Mouse (Mus musculus): ENCODE results near the gene Inca1.

The Inca1 gene

DNA sequence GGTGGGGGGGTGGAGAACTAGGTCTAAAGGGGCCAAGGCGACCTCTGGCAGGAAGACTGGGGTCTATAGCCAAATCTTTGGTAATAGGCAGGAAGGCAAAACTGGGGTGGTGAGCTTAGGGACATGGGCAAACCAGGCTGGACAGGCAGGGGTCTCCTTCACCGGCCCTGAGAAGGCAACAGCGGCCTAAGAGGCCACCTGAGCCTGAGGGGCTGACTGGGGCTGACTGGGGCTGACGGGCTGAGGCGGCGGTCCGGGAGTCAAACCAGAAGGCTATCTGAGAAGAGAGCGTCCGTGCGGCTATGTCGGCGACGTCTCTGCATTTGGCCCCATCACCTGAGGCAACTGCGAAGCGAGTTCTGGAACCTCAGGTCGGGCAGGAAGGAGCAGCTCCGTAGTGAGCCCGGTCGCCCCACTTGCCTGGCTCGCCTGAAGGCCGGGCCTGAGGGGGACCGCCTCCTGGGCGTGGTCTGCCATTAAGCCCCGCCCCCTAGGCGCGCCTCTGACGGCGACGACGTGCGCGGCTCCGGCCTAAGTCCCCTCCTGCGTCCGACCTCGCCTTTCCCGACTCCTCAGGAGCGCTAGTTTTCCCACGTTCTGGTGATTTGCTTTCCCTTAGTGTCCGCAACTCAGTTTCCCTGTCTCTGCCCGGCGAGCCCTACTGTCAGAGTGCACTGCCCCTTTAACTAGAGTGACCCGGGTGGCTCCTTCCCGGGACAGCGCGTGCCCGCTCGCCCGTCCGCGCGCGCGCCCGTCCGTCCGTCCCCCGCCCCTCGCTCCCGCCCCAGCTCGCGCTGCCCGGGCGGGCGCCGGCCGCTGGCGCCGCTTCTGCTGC is at the start of gene Inca1, which contains the start of gene Kif1c:
TSS of gene Inca1 (minus strand) at position 434 of the 835 bp plus-strand sequence.
TSS of gene Kif1c (plus strand) at position 827 of the 835 bp plus-strand sequence.
- DNase-seq: peak; percentile 95

DNA sequence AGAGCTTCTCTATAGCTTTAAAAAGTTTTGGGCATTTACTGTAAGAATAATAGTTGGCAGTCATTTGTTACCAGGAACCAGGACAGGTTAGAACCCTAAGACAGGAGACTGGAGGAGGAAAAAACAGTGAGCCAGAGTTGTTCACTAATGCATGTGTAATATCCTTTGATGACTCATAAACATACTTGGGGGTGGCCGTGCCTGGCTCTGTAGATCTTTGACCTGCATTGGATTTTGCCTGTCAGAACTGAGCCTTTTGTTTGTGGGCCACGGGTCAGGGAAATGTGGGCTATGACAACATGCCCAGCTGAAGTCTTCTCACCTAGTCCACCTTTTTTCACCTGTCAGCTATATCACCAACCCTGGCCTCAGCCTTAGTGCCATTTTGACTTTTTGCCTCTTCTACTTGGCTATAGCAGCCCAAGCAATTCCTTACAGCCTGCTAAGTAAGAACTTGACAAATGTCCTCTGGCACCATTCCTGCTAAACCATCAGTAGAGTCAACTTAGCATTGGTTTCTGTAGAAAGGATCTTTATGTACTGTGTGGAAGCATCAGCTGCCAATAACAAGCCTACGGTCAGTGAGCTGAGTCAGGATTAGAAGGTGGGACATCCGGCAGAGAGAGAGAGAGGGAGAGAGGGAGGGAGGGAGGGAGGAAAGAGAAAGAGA is 48.1 kb upstream of the Inca1 start:
- no peak for DNase-seq

DNA sequence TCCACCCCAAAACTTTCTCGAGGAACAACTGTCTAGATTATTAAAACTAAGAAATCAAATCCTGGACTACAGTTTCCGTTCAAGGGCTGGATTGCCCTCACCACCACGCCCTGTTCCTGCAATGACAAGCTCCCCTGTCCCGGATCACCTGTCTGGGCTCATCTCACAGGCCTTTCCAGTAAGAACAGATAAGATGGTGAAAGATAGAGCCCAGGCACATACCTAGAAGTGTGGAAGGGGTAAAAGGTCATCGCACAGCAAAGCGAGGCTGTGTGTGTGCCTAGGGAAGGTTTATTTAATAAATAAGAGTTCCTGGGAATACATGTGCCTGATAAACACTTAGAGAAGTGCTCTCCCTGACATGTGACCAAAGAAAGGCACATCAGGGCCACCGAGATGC is 45.7 kb upstream of the Inca1 start:
- no peak for DNase-seq

DNA sequence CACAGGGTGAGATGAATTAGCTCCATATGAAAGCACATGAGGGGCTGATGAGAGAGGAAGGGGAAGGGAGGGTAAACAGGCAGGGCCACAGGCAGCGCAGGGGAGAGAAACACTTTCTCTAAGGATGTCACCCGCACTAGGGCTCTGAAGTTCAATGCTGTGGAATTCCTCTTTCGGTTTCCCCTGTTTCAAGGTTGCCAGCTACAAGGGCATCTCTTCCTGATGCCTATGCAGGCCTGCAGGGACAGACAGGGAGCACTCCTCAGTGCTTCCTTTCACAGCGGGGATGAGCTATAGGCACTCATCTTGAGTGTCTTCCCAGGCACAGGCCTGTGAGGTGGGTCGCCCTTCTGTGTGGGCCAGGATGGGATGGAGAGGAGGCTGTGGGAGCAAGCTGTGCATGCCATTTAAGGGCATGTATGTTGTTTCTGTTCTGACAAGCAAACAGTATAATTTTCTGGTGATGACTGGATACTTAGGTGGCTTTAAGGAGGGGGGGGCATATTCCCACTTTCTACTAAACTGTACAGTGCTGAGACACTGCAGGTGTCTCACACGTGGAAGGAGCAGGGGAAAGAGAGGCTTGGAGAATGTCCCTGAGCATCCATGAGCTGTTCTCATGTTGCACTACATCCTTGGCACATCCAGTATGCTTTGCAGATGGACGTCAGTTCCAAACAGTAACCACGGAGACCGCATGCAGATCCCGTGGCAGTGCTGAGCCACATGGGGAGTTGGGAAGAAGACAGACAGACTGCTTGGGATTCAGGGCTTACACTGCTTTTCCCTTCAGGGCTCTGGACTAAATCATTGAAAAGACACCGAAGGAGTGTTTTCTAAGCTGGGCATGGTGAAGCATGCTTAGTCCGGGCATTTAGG is 42.9 kb upstream of the Inca1 start:
- no peak for DNase-seq

DNA sequence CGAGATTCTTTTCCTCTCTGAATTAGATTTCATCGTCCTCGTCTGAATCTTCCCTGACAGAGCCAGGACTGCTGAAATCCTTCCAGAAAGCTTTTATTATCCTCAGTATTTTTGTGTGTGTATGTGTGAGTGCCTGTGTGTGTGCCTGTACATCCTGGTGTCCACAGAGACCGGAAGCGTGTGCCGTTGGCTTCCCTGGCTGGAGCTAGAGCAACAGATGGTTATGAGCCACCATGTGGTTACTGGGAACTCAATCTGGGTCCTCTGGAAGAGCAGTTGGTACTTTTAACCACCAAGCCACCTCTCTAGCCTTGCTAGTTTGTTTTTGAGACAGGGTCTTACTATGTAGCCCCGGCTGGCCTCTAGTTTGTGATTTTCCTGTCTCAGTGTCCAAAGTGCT is 42.2 kb upstream of the Inca1 start:
- DNase-seq: no peak

DNA sequence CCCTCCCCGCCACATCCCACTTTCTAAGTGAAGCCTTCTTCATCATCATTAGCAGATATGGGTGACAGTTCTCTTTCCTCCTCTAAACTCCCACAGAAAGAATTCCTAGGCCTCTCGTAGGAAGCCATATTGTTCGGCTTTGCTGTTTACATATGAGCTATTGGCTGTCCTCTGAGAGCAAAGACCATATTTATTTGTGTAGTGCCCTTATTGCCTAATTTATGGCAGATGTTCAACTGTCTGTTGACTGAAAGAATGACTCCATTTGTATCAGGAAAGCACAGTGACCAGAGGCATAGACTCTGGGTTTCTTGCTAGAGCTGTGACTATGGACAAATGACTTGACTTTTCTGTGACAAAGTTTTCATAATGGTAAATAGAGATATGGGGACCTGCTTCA is 41.6 kb upstream of the Inca1 start:
- no peak for DNase-seq

- no peak for DNase-seq
These were observed 37.8 kb upstream of the Inca1 start for GRCm38 (mm10) chr11:70737749-70738148.

DNA sequence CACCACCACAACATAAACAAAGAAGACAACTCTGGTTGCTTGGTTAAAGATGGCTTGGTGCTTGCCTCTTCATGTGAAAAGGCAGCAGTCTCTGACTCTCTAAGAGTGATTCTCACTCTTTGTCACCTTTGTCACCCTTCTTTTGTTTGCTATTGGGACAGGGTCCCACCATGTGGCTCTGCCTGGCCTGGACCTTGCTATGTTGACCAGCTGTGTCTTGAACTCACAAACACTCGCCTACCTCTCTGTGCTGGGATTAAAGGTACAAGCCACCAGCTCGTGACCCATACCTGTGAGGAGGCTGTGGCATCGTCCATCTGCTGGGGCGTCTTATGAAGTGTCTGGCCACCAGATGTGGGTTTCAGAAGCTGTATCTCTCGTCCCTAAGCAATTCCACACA is 33.3 kb upstream of the Inca1 start:
- DNase-seq: no peak

GRCm38 (mm10) chr11:70731178-70731577 is 31.2 kb upstream of the Inca1 start:
- peak; percentile 35 for DNase-seq

GRCm38 (mm10) chr11:70730427-70731038 is 30.6 kb upstream of the Inca1 start:
- no peak for DNase-seq

- DNase-seq: no peak
These were observed 27.4 kb upstream of the Inca1 start for GRCm38 (mm10) chr11:70727385-70727784.

DNA sequence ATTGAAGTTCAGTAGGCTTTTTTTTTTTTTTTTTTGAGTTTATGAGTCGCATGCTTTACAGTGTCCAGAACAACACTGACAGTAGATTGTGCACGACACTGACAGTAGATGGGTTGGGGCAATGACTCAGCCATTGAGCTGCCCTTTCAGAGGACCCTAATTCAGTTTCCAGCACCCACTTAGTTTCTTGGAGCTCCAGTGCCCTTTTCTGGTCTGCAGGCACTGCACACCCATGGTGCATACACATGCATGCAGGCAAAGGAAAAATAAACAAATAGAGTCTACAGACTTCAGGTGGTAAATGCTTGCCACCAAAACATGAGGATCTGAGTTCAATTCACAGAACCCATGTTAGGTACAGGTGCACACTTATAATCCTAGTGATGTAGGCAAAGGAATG is 26.6 kb upstream of the Inca1 start:
- no peak for DNase-seq

GRCm38 (mm10) chr11:70724706-70725105 is 24.8 kb upstream of the Inca1 start:
- DNase-seq: no peak

GRCm38 (mm10) chr11:70721072-70721471 is 21.1 kb upstream of the Inca1 start:
- DNase-seq: no peak

GRCm38 (mm10) chr11:70720567-70720966 is 20.6 kb upstream of the Inca1 start:
- DNase-seq: no peak

DNA sequence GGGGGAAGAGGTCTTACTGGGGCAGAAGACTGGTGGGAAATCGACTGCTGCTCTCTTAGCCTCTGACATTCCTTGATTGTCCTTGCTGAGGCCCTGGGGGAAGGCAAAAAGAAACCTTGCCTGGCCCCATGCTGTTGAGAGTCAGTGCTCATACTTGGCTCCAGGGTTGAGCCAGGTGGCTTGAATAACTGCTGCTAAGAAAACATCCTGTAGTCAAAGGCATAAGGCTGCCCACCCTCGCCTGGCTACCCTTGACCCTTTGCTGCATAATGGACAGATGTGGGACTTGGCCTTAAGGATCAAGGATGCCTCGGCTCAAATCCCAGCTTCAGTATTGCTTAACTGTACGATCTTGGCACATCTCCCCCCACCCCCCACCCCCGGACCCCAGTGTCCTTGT is 18.5 kb upstream of the Inca1 start:
- DNase-seq: no peak

- no peak for DNase-seq
These were observed 15.9 kb upstream of the Inca1 start for GRCm38 (mm10) chr11:70715832-70716231.

DNA sequence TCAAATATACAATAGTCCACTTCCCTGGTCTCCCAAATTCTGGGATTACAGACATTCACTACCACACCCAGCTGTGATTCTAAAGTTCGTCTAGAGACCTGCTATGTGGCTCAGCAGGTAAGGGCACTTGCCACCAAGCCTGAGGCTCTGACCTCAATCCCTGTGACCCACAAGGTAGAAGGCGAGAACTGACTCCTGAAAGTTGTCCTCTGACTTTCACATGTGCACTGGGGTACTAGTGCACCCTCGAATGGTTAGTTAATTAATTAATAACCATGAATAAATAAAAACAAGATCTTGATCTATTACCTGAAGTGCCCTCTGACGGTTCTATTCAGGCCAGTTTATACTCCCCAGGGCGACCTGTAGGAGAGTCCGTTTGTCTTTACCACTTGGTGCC is 13.3 kb upstream of the Inca1 start:
- DNase-seq: no peak

- DNase-seq: no peak
These were observed 11.1 kb upstream of the Inca1 start for GRCm38 (mm10) chr11:70711026-70711425.

GRCm38 (mm10) chr11:70706127-70706526 is 6.2 kb upstream of the Inca1 start:
- DNase-seq: no peak

- DNase-seq: no peak
These were observed 2.8 kb upstream of the Inca1 start for GRCm38 (mm10) chr11:70702781-70703180.

GRCm38 (mm10) chr11:70701984-70702733 is 2.2 kb upstream of the Inca1 start:
- no peak for DNase-seq
